In genomic region chr3:42694726-42695125, GRCm38 (mm10) we compare ENCODE assay signal across 30 mouse cellular contexts.
DNase-seq lines count a peak whose midpoint lies in the region; ATAC-seq and TF ChIP-seq lines count a peak whose summit lies in the region.
"Had no signal": no experiment of that assay in that cellular context is flagged by ENCODE, and none has a peak within 500 bp of the region (broad histone marks: within the 10 kb centered on the region; RNA-seq: fewer than 3 reads in every experiment).

No protein-coding gene starts in this region.

- no peak overlapping the region for H3K27ac ChIP-seq in forebrain, embryonic 14.5 days (ENCODE audit: low read depth, low read length)
- H3K27ac ChIP-seq in forebrain, embryonic 11.5 days (ENCODE audit: low read depth, low read length), result no peak overlapping the region
- no peak overlapping the region for H3K27ac ChIP-seq in layer of hippocampus, adult 2 months
- H3K27ac ChIP-seq in midbrain, postnatal 0 days (ENCODE audit: low read depth, low read length), result no peak overlapping the region
- no peak overlapping the region for H3K27ac ChIP-seq in midbrain, embryonic 13.5 days
- no peak overlapping the region for H3K27ac ChIP-seq in cerebellum, adult 2 months (ENCODE audit: insufficient read depth, low read length)
- H3K27ac ChIP-seq: embryonic facial prominence, embryonic 12.5 days; heart, embryonic 10.5 days; heart, embryonic 15.5 days; hindbrain, embryonic 12.5 days; liver, embryonic 14.5 days; macrophage had no signal

- no peak overlapping the region for H3K9ac ChIP-seq in forebrain, embryonic 14.5 days (ENCODE audit: low read length)
- H3K9ac ChIP-seq in forebrain, embryonic 11.5 days (ENCODE audit: low read length), result no peak overlapping the region
- H3K9ac ChIP-seq in midbrain, postnatal 0 days (replicated peaks; ENCODE audit: low read length, poor library complexity, severe bottlenecking), result no peak overlapping the region
- H3K9ac ChIP-seq in midbrain, embryonic 13.5 days (replicated peaks), result no peak overlapping the region
- H3K9ac ChIP-seq: embryonic facial prominence, embryonic 12.5 days; heart, embryonic 15.5 days; hindbrain, embryonic 12.5 days; liver, embryonic 14.5 days had no signal

- H3K4me3 ChIP-seq in forebrain, embryonic 14.5 days (ENCODE audit: low read depth, low read length), result no peak overlapping the region
- H3K4me3 ChIP-seq in forebrain, embryonic 11.5 days (ENCODE audit: low read depth, low read length), result no peak overlapping the region
- H3K4me3 ChIP-seq in layer of hippocampus, adult 2 months, result no peak overlapping the region
- H3K4me3 ChIP-seq in midbrain, postnatal 0 days (ENCODE audit: low read depth, low read length), result no peak overlapping the region
- no peak overlapping the region for H3K4me3 ChIP-seq in midbrain, embryonic 13.5 days (replicated peaks)
- H3K4me3 ChIP-seq in cerebellum, adult 2 months (replicated peaks; ENCODE audit: insufficient read depth, low read depth, low read length), result no peak overlapping the region
- H3K4me3 ChIP-seq: embryonic facial prominence, embryonic 12.5 days; heart, embryonic 10.5 days; heart, embryonic 15.5 days; hindbrain, embryonic 12.5 days had no signal

- WGBS in forebrain, embryonic 14.5 days, result 60% methylated on average over 2 of the region's 2 CpGs
- WGBS in forebrain, embryonic 11.5 days, result 76% methylated on average over 2 of the region's 2 CpGs
- 57% methylated on average over 2 of the region's 2 CpGs for WGBS in midbrain, postnatal 0 days
- 66% methylated on average over 2 of the region's 2 CpGs for WGBS in midbrain, embryonic 13.5 days
- WGBS in cerebellum, adult 2 months, result 74% methylated on average over 2 of the region's 2 CpGs

- no peaks in the 10 kb centered on the region for H3K4me1 ChIP-seq in forebrain, embryonic 14.5 days (ENCODE audit: control insufficient read depth, insufficient read depth, low read length)
- H3K4me1 ChIP-seq in forebrain, embryonic 11.5 days (replicated peaks; ENCODE audit: control insufficient read depth, insufficient read depth, low read length), result no peaks in the 10 kb centered on the region
- H3K4me1 ChIP-seq in midbrain, postnatal 0 days (ENCODE audit: insufficient read depth, low read length), result no peaks in the 10 kb centered on the region
- H3K4me1 ChIP-seq in midbrain, embryonic 13.5 days (replicated peaks), result no peaks in the 10 kb centered on the region
- no peaks in the 10 kb centered on the region for H3K4me1 ChIP-seq in cerebellum, adult 2 months (ENCODE audit: control insufficient read depth, insufficient read depth, low read length)
- H3K4me1 ChIP-seq: embryonic facial prominence, embryonic 12.5 days; heart, embryonic 10.5 days; heart, embryonic 15.5 days; hindbrain, embryonic 12.5 days had no signal

- no peaks in the 10 kb centered on the region for H3K9me3 ChIP-seq in forebrain, embryonic 14.5 days (replicated peaks; ENCODE audit: control insufficient read depth, low read length)
- H3K9me3 ChIP-seq in forebrain, embryonic 11.5 days (ENCODE audit: control insufficient read depth, low read length), result no peaks in the 10 kb centered on the region
- no peaks in the 10 kb centered on the region for H3K9me3 ChIP-seq in midbrain, postnatal 0 days (ENCODE audit: low read length)
- H3K9me3 ChIP-seq in midbrain, embryonic 13.5 days, result no peaks in the 10 kb centered on the region
- H3K9me3 ChIP-seq: embryonic facial prominence, embryonic 12.5 days; heart, embryonic 10.5 days; heart, embryonic 15.5 days; hindbrain, embryonic 12.5 days had no signal

- no peak overlapping the region for H3K4me2 ChIP-seq in forebrain, embryonic 14.5 days (ENCODE audit: low read length)
- no peak overlapping the region for H3K4me2 ChIP-seq in forebrain, embryonic 11.5 days (ENCODE audit: low read depth, low read length, severe bottlenecking)
- H3K4me2 ChIP-seq in midbrain, postnatal 0 days (ENCODE audit: low read depth, low read length, poor library complexity, severe bottlenecking), result no peak overlapping the region
- H3K4me2 ChIP-seq in midbrain, embryonic 13.5 days (replicated peaks), result no peak overlapping the region
- H3K4me2 ChIP-seq: embryonic facial prominence, embryonic 12.5 days; heart, embryonic 15.5 days; hindbrain, embryonic 12.5 days had no signal

- H3K36me3 ChIP-seq in forebrain, embryonic 14.5 days (ENCODE audit: control insufficient read depth, insufficient read depth, low read length), result no peaks in the 10 kb centered on the region
- H3K36me3 ChIP-seq in forebrain, embryonic 11.5 days (ENCODE audit: control insufficient read depth, insufficient read depth, low read length), result no peaks in the 10 kb centered on the region
- H3K36me3 ChIP-seq in midbrain, postnatal 0 days (ENCODE audit: insufficient read depth, low read length), result no peaks in the 10 kb centered on the region
- no peaks in the 10 kb centered on the region for H3K36me3 ChIP-seq in midbrain, embryonic 13.5 days
- H3K36me3 ChIP-seq: embryonic facial prominence, embryonic 12.5 days; heart, embryonic 10.5 days; heart, embryonic 15.5 days; hindbrain, embryonic 12.5 days had no signal

- peak; percentile 66 for TF ChIP-seq CTCF in layer of hippocampus, adult 2 months (conservative IDR thresholded peaks at IDR 0.05)
- peak; percentile 49 for TF ChIP-seq CTCF in midbrain, postnatal 0 days (IDR thresholded peaks at IDR 0.05)
- TF ChIP-seq CTCF in cerebellum, adult 2 months (IDR thresholded peaks at IDR 0.05; ENCODE audit: borderline replicate concordance, insufficient read depth, low read depth, low read length), result no peak

- no peak for TF ChIP-seq POLR2A in cerebellum, adult 2 months (IDR thresholded peaks at IDR 0.05; ENCODE audit: borderline replicate concordance, insufficient read depth, low read length)

- no peaks in the 10 kb centered on the region for H3K27me3 ChIP-seq in forebrain, embryonic 14.5 days (replicated peaks; ENCODE audit: control insufficient read depth, insufficient read depth, low read length)
- H3K27me3 ChIP-seq in forebrain, embryonic 11.5 days (ENCODE audit: control insufficient read depth, insufficient read depth, low read length), result no peaks in the 10 kb centered on the region
- H3K27me3 ChIP-seq in midbrain, postnatal 0 days (ENCODE audit: insufficient read depth, low read length), result no peaks in the 10 kb centered on the region
- H3K27me3 ChIP-seq in midbrain, embryonic 13.5 days, result no peaks in the 10 kb centered on the region
- no peaks in the 10 kb centered on the region for H3K27me3 ChIP-seq in cerebellum, adult 2 months (ENCODE audit: control insufficient read depth, insufficient read depth, low read length)
- H3K27me3 ChIP-seq: embryonic facial prominence, embryonic 12.5 days; heart, embryonic 15.5 days; hindbrain, embryonic 12.5 days had no signal

- ATAC-seq in forebrain, embryonic 14.5 days, result no peak
- no peak for ATAC-seq in forebrain, embryonic 11.5 days (replicated peaks; ENCODE audit: low FRiP score)
- ATAC-seq in midbrain, postnatal 0 days (ENCODE audit: low FRiP score), result no peak
- no peak for ATAC-seq in midbrain, embryonic 13.5 days
- ATAC-seq: inflammation-experienced regulatory T-cells, adult 6 months had no signal

- DNase-seq in forebrain, embryonic 14.5 days (ENCODE audit: low spot score), result peak; percentile 39
- DNase-seq in forebrain, embryonic 11.5 days (ENCODE audit: low spot score), result no peak
- DNase-seq in layer of hippocampus, adult 2 months (ENCODE audit: low spot score in 2 of 2), result no peak
- DNase-seq in layer of hippocampus, adult 9-11 months, result no peak
- peak; percentile 39 for DNase-seq in midbrain, postnatal 0 days (ENCODE audit: low spot score)
- no peak for DNase-seq in right cerebral cortex, postnatal 36 days (ENCODE audit: low spot score in 2 of 2)
- no peak for DNase-seq in cerebellum, adult 2 months
- DNase-seq: adrenal gland, postnatal 36 days; cerebellum, adult 11 months; cerebellum, adult 9-11 months; embryo, embryonic 11 days; gastrocnemius, postnatal 25 days; kidney, adult 11 months; kidney, postnatal 14 days; layer of hippocampus, postnatal 36 days; liver; lung, adult 2 months; lung, postnatal 10 days; right cerebral cortex, adult 18-20 months; right cerebral cortex, postnatal 4 days; thymus, adult 2 months; thymus, postnatal 36 days had no signal

Comparison
In these comparisons a context has a peak if more than half of its experiments do, and no peak if none do; other contexts are left out.
1. DNase-seq: peak in forebrain, embryonic 14.5 days (single experiment) and midbrain, postnatal 0 days (single experiment); none in forebrain, embryonic 11.5 days (single experiment), layer of hippocampus, adult 2 months (0 of 2), layer of hippocampus, adult 9-11 months (single experiment), right cerebral cortex, postnatal 36 days (0 of 2) and cerebellum, adult 2 months (0 of 2).